Comparison of ENCODE assay signal across 8 mouse cellular contexts in the genomic region with DNA sequence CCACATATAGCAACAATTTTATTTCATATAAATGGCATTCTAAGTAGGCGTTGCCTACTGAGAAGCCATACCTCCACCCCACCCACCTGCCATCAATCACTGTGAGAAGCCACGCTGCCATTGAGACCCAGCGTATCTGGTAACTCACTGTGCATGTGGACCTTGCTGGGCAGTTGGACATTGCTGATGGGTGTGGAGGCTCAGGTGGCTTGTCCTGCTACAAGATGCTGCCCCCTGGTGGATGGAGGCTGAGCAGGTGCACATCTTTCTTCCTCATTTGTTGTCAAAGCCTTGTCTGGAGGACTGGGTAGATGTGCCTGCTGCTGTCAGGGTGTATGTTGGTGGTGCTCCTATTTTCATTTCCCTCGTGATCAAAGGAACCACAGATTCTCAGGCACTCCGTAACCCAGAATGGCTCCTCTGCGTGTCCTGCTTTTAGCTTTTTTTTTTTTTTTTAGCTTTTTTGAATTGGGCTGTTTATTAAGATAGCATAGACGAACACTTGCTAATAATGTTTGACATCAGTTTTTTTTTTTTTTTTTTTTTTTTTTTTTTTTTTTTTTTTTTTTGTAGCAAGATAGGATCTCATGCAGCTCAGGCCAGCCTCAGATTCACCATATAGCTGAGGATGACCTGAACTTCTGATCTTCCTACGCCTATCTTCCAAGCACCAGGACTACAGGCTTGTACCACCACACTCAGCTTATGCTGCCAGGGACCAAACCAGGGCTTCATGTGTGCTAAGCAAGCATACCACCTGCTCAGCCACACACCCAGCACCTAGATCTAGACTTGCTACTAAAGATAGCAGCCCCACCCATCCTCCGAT. TPM values are rescaled to one million over a fixed set of nuclear protein-coding genes. Genes with fewer than 3 reads are reported as not detected.
DNase-seq lines count a peak whose midpoint lies in the region; TF ChIP-seq lines count a peak whose summit lies in the region.

No protein-coding gene starts in this region.

- TF ChIP-seq EP300 in ES-Bruce4 (IDR thresholded peaks at IDR 0.05; ENCODE audit: insufficient read depth, low read depth, low read length), result no peak

- peak; percentile 98 for TF ChIP-seq CTCF in ES-Bruce4 (IDR thresholded peaks at IDR 0.05; ENCODE audit: low read depth, low read length)

- DNase-seq in 3134 (ENCODE audit: extremely low read depth, insufficient read length, low spot score), result peak; percentile 50
- peak; percentile 69 for DNase-seq in c-Kit-positive CD71-positive TER-119-positive erythroid progenitor cells, embryonic 14.5 days (ENCODE audit: low spot score)
- peak; percentile 43 to 58 for DNase-seq in frontal cortex, postnatal 25 days (ENCODE audit: low spot score in 2 of 2)
- DNase-seq in layer of hippocampus, adult 8-10 months (ENCODE audit: low spot score in 2 of 2), result peak; percentile 54 to 72
- peak; percentile 74 for DNase-seq in lung, postnatal 10 days
- DNase-seq in right cerebral cortex, postnatal 10 days (ENCODE audit: low spot score in 2 of 2), result peak; percentile 50 to 68
- DNase-seq in yolk sac, embryonic 10.5 days (ENCODE audit: low spot score), result peak; percentile 50

- H3K9me3 ChIP-seq in ES-Bruce4 (replicated peaks; ENCODE audit: control insufficient read depth, insufficient read depth, low read length, poor library complexity, severe bottlenecking), result no peaks in the 10 kb centered on the region

- peaks cover 7% of the 10 kb centered on the region for H3K36me3 ChIP-seq in ES-Bruce4 (ENCODE audit: control insufficient read depth, insufficient read depth, low read length, poor library complexity, severe bottlenecking)

- no peak for TF ChIP-seq POLR2A in ES-Bruce4 (IDR thresholded peaks at IDR 0.05; ENCODE audit: insufficient read depth, low read length)

- H3K9ac ChIP-seq in ES-Bruce4 (ENCODE audit: low read depth, poor library complexity, severe bottlenecking), result no peak overlapping the region

- no peak overlapping the region for H3K4me3 ChIP-seq in ES-Bruce4 (ENCODE audit: low read depth, low read length)

- no peaks in the 10 kb centered on the region for H3K27me3 ChIP-seq in ES-Bruce4 (ENCODE audit: control insufficient read depth, insufficient read depth, low read length, poor library complexity, severe bottlenecking)

- no peaks in the 10 kb centered on the region for H3K4me1 ChIP-seq in ES-Bruce4 (ENCODE audit: control insufficient read depth, insufficient read depth, low read length)

- H3K27ac ChIP-seq in ES-Bruce4 (ENCODE audit: insufficient read depth, low read length), result no peak overlapping the region

RNA-seq across cellular contexts. Expression of a gene that starts 16.6 kb away (rescaled TPM):
- polyA plus RNA-seq in ES-Bruce4 (2011; ENCODE audit: insufficient read depth, insufficient read length, low read depth, missing spikeins), result 115 and 127 TPM in 2 replicates
- total RNA-seq in layer of hippocampus, adult 8-10 months (2022), result 100 to 1,000 TPM; 126 to 154 (median 145) TPM

RNA-seq across cellular contexts. Expression of a gene that starts 32.4 kb away (rescaled TPM):
- 0.26 TPM in 1 of 2 replicates, not detected in the other for polyA plus RNA-seq in ES-Bruce4 (2011; ENCODE audit: insufficient read depth, insufficient read length, low read depth, missing spikeins)
- total RNA-seq in layer of hippocampus, adult 8-10 months (2022), result 10 to 100 TPM; 15.9 to 23.8 (median 17.4) TPM

RNA-seq across cellular contexts. Expression of a gene that starts 47.7 kb away (rescaled TPM):
- polyA plus RNA-seq in ES-Bruce4 (2011; ENCODE audit: insufficient read depth, insufficient read length, low read depth, missing spikeins), result 1.1 TPM in 1 of 2 replicates, not detected in the other
- total RNA-seq in layer of hippocampus, adult 8-10 months (2022), result 1 to 10 TPM in 2 of 4 experiments, under 1 TPM in 2; 0.57 to 1.2 (median 0.90) TPM
